Mouse (Mus musculus): ENCODE data around the gene Wnt7b.

Gene Wnt7b

GRCm38 (mm10) chr15:85569995-85570734 lies 12.1 kb downstream of the Wnt7b start:
- no peak for DNase-seq (ENCODE audit: low spot score in 2 of 2)

DNA sequence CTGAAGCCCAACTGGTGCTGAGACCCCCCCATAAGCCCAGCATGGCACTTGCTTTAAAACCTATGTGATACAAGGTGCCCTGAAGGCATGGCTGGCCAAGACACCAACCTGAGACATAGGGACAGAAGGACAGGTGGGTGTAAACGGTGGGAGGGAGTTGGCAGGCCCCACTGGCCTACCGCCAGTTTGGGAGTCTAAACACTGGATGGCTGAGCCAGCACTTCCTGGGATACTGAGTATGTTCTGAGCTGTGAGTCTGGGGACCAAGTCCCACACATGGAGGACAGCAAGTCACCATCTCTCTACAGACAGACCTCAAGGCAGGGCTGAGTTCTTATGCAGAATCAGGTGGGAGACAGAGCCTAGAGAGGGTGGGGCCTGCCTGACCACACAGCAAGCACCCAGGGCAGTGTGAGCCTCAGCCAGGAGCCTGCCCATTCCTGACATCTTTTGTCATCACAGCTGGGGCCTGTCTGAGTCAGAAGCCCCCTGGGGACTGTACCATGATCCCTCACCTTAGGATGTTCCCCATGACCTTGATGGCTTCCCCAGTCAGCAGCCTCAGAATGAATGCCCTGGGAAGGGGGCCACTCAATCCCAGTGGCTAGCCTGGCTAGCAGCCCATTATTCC lies 13.0 kb downstream of the Wnt7b start:
- peak; percentile 53 to 55 for DNase-seq (ENCODE audit: low spot score in 2 of 2)

- no peak for DNase-seq (ENCODE audit: low spot score in 2 of 2)
These were observed 13.9 kb downstream of the Wnt7b start for GRCm38 (mm10) chr15:85568402-85568801.

GRCm38 (mm10) chr15:85564966-85565365 lies 17.3 kb downstream of the Wnt7b start:
- peak in 1 of 2 experiments; percentile 34 for DNase-seq (ENCODE audit: low spot score in 2 of 2)

GRCm38 (mm10) chr15:85564034-85564769 lies 18.1 kb downstream of the Wnt7b start:
- DNase-seq (ENCODE audit: low spot score in 2 of 2) = peak in 1 of 2 experiments; percentile 43

- no peak for DNase-seq (ENCODE audit: low spot score in 2 of 2)
These were observed 20.3 kb downstream of the Wnt7b start for GRCm38 (mm10) chr15:85561953-85562352.

DNA sequence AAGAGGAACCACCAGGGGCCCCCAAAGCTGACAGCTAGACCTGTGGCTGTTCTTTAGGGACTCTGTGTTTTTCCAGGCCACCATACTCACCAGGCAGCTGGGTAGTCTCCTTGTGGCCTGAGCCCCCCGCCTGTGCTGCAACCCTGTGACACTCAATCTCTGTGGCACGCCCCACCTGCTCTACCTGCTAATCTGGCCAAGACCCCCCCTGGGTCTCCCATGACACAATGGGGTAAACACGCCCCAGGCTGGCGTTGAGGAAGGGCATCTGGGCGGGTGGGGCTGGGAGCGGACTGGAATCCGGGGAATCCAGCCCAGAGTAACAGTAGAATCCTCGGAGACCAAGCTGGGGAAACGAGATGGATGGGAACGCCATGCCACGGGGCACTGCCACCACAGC lies 21.4 kb downstream of the Wnt7b start:
- DNase-seq (ENCODE audit: low spot score in 2 of 2) = no peak

DNA sequence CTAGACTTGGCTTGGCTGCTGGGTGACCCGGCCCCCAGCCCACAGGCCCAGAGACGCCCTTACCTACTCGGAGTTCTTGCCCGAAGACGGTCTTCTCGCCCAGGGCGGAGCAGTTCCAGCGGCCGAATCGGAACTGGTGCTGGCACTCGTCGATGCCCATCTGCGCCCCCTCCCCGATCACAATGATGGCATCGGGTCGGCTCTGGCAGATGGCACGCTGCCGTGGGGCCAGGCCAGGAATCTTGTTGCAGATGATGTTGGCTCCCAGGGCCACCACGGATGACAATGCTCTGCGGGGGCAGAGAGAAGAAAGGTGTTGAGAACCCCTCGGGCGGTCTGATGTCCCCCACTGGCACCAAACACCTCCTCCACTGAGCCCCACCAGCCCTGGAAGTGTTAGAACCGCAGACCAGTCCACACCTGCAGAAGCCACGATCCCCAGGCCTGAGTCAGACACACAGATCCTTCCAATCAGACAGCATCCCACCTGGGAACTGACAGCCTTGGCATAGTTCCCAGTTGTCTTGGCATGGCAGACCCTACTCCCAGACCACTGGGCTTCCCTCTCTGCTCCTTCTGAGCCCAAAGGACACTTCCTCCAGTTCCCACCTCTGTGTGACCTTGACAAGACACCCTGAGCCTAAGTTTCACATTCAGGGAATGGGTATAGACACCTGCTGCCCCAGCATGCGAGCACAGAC lies 23.3 kb downstream of the Wnt7b start:
- DNase-seq (ENCODE audit: low spot score in 2 of 2) = no peak

DNA sequence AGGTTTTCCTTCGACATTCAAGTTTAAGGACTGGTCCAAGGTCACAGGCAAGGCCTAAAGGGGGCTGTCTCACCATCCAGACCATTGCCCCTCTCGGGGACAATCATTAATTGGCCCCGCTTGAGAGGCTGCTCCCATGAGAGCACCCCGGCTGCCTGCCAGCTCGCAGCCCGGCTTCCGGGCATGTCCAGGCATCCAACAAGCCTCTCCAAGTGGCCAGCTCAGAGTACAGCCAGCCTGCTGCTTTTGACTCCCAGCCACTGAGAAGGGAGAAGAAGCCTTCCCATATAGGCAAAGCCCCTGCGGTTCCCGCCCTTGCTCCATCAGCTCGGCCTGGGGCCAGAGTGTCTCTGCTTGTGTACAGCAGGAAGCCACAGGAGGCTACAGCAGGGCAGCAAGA lies 26.5 kb downstream of the Wnt7b start:
- DNase-seq (ENCODE audit: low spot score in 2 of 2) = peak; percentile 68 to 72

- DNase-seq (ENCODE audit: low spot score in 2 of 2) = no peak
These were observed 28.9 kb downstream of the Wnt7b start for GRCm38 (mm10) chr15:85553421-85553820.

DNA sequence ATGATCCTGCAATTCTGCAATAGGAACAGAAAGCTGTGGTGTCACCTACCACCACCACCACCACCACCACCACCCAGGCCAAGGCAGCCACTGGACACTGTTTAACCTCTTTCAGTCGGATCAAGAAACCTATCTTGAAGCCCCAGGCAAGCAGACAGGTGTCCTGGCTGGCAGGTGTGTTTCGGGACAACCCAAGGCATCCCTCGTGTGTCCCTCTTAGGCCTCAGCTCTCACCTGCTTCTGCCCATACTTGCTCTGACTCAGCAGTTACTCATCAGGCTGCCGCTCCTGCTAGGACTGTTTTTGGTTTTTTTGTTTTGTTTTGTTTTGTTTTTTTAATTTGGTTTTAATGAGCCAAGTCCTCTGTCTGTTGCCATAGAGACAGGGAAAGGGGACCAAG lies 35.8 kb downstream of the Wnt7b start:
- no peak for DNase-seq (ENCODE audit: low spot score in 2 of 2)

DNA sequence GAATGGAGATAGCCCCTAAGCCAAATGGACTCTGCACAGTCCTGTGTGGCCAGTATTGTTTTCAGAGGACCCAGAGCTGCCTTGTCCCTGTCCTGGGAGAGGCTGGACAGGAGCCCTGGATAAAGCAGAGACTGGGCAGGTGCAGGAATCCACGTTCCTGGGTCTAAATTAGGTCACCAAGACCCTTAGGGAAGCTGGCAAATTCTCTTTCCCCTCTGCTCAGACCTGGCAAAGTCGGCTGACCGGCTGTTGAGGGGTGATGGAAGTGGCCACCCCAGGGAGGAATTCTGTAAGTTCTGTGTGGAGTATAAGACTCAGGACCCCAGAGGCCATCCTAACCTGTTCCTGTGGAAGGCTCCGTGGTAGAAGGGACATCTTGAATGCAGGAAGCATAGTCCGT lies 36.9 kb downstream of the Wnt7b start:
- no peak for DNase-seq (ENCODE audit: low spot score in 2 of 2)

GRCm38 (mm10) chr15:85538170-85538569 lies 44.1 kb downstream of the Wnt7b start:
- no peak for DNase-seq (ENCODE audit: low spot score in 2 of 2)

GRCm38 (mm10) chr15:85537151-85537550 lies 45.1 kb downstream of the Wnt7b start:
- DNase-seq (ENCODE audit: low spot score in 2 of 2) = no peak

GRCm38 (mm10) chr15:85534646-85535045 lies 47.6 kb downstream of the Wnt7b start:
- DNase-seq (ENCODE audit: low spot score in 2 of 2) = no peak

- no peak for DNase-seq (ENCODE audit: low spot score in 2 of 2)
These were observed 48.1 kb downstream of the Wnt7b start for GRCm38 (mm10) chr15:85534215-85534614.

GRCm38 (mm10) chr15:85532063-85532462 lies 50.2 kb downstream of the Wnt7b start:
- no peak for DNase-seq (ENCODE audit: low spot score in 2 of 2)

- DNase-seq (ENCODE audit: low spot score in 2 of 2) = no peak
These were observed 52.4 kb downstream of the Wnt7b start for GRCm38 (mm10) chr15:85529911-85530310.

- DNase-seq (ENCODE audit: low spot score in 2 of 2) = no peak
These were observed 57.8 kb downstream of the Wnt7b start for GRCm38 (mm10) chr15:85524404-85524950.

GRCm38 (mm10) chr15:85523173-85523991 lies 58.9 kb downstream of the Wnt7b start:
- peak in 1 of 2 experiments; percentile 58 for DNase-seq (ENCODE audit: low spot score in 2 of 2)

- no peak for DNase-seq (ENCODE audit: low spot score in 2 of 2)
These were observed 62.8 kb downstream of the Wnt7b start for GRCm38 (mm10) chr15:85519438-85519837.

Measured in right cerebral cortex, postnatal 10 days (tissue).